Comparison of ENCODE assay signal across 22 mouse cellular contexts in genomic region chr9:54472784-54473183, GRCm38 (mm10).
"Had no signal": no experiment of that assay in that cellular context is flagged by ENCODE, and none has a peak within 500 bp of the region (broad histone marks: within the 10 kb centered on the region; RNA-seq: fewer than 3 reads in every experiment).

No protein-coding gene starts in this region.

- H3K4me1 ChIP-seq: kidney, embryonic 15.5 days; limb, embryonic 12.5 days; limb, embryonic 15.5 days; midbrain, embryonic 10.5 days; midbrain, embryonic 13.5 days; stomach, embryonic 15.5 days had no signal

- H3K36me3 ChIP-seq: kidney, embryonic 15.5 days; limb, embryonic 12.5 days; limb, embryonic 15.5 days; midbrain, embryonic 10.5 days; stomach, embryonic 15.5 days had no signal

- H3K9ac ChIP-seq: kidney, embryonic 15.5 days; limb, embryonic 12.5 days; limb, embryonic 15.5 days; liver, embryonic 14.5 days; liver, postnatal 0 days; lung, embryonic 14.5 days; midbrain, embryonic 13.5 days; neural tube, embryonic 13.5 days; stomach, embryonic 15.5 days had no signal

- H3K4me3 ChIP-seq: kidney, embryonic 15.5 days; limb, embryonic 12.5 days; limb, embryonic 15.5 days; midbrain, embryonic 10.5 days; midbrain, embryonic 13.5 days; myocyte; neural tube, embryonic 13.5 days; stomach, embryonic 15.5 days had no signal

- DNase-seq: kidney, adult 8-10 months; kidney, postnatal 10 days; kidney, postnatal 36 days; left cerebral cortex, postnatal 4 days; liver, postnatal 0 days; lung, embryonic 14.5 days; retina, postnatal 1 day; right cerebral cortex, postnatal 25 days; spleen, adult 18-20 months; thymus, postnatal 25 days had no signal

- ATAC-seq: liver, postnatal 0 days; lung, postnatal 0 days; midbrain, embryonic 13.5 days; midbrain, embryonic 16.5 days had no signal

- H3K27ac ChIP-seq: kidney, embryonic 15.5 days; limb, embryonic 12.5 days; limb, embryonic 15.5 days; liver, embryonic 14.5 days; macrophage; midbrain, embryonic 10.5 days; midbrain, embryonic 13.5 days; neural tube, embryonic 13.5 days; stomach, embryonic 15.5 days had no signal

- H3K9me3 ChIP-seq: kidney, embryonic 15.5 days; limb, embryonic 12.5 days; limb, embryonic 15.5 days; midbrain, embryonic 10.5 days; midbrain, embryonic 13.5 days; neural tube, embryonic 13.5 days; stomach, embryonic 15.5 days had no signal

- H3K27me3 ChIP-seq: kidney, embryonic 15.5 days; limb, embryonic 12.5 days; limb, embryonic 15.5 days; midbrain, embryonic 13.5 days; neural tube, embryonic 13.5 days; stomach, embryonic 15.5 days had no signal
